Mouse (Mus musculus): ENCODE data around the gene Gpr83. TPM values are rescaled to one million over a fixed set of nuclear protein-coding genes. Genes with fewer than 3 reads are reported as not detected.

Gene Gpr83
- polyA plus RNA-seq, 1 experiment from 2014 or later = 0.35 TPM

- Histone ChIP-seq H3K27ac (ENCODE audit: low read depth, low read length) (no peak overlapping the region), H3K4me1 (replicated peaks; ENCODE audit: control insufficient read depth, insufficient read depth, low read length) (no peaks in the 10 kb centered on the region), H3K36me3 (ENCODE audit: control insufficient read depth, insufficient read depth) (no peaks in the 10 kb centered on the region), H3K4me2 (replicated peaks; ENCODE audit: low read depth) (no peak overlapping the region), H3K4me3 (ENCODE audit: low read depth, low read length) (no peak overlapping the region), H3K9ac (ENCODE audit: low read depth, low read length) (no peak overlapping the region), H3K9me3 (ENCODE audit: control insufficient read depth) (no peaks in the 10 kb centered on the region), H3K27me3 (replicated peaks; ENCODE audit: control insufficient read depth, insufficient read depth, low read length) (no peaks in the 10 kb centered on the region)
- 67% methylated on average over 6 of the region's 6 CpGs for WGBS
- no peak for TF ChIP-seq CTCF (IDR thresholded peaks at IDR 0.05; ENCODE audit: low read depth)
- peak; percentile 56 for ATAC-seq
Measured at GRCm38 (mm10) chr9:14887787-14888382, 27.9 kb downstream of the Gpr83 start.

DNA sequence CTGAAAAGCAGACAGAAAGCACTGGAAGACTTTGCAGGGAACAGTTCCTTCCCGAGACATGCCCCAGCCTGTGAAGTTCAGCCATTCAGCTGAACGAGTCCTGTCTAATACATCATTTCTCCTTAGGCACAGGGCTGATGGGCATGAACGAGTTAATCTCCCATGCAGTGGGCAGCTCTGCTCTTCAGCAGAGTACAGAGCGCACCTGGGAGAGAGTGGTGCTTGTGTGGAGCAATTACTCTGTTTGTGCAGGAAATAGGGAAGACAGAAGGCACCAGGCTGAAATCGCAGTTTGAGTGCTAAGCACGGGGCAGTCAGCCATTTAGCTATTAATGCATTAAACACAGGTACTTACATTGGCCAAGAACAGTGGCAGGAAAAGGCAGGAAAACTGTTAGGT is 28.7 kb downstream of the Gpr83 start:
- no peak for ATAC-seq
- no peaks in the 10 kb centered on the region for H3K4me1 ChIP-seq (replicated peaks; ENCODE audit: control insufficient read depth, insufficient read depth, low read length)
- H3K9ac ChIP-seq (ENCODE audit: low read depth, low read length) = no peak overlapping the region
- no peaks in the 10 kb centered on the region for H3K9me3 ChIP-seq (ENCODE audit: control insufficient read depth)
- no peak overlapping the region for H3K27ac ChIP-seq (ENCODE audit: low read depth, low read length)
- no peak for TF ChIP-seq CTCF (IDR thresholded peaks at IDR 0.05; ENCODE audit: low read depth)
- 57% methylated on average over 6 of the region's 6 CpGs for WGBS
- no peaks in the 10 kb centered on the region for H3K27me3 ChIP-seq (replicated peaks; ENCODE audit: control insufficient read depth, insufficient read depth, low read length)
- H3K36me3 ChIP-seq (ENCODE audit: control insufficient read depth, insufficient read depth) = no peaks in the 10 kb centered on the region
- no peak overlapping the region for H3K4me3 ChIP-seq (ENCODE audit: low read depth, low read length)
- no peak overlapping the region for H3K4me2 ChIP-seq (replicated peaks; ENCODE audit: low read depth)

DNA sequence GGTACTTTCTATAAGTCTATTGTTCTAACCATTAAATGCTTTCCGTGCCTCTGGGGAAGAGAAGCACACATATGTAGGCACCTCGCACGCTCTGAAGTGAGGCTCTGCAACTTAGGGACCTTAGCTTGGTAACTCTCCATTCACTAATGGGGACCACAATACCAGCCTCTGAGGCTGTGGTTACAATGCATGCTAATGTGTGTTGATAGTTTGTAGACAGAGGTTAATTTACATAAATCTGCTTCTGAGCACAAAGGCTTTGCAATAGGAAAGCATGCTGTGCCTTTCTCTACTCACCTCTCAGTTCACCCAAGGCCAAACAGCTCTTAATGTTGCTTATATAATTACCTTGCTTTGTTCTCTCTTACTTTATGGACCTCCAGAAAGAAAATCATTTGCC is 30.7 kb downstream of the Gpr83 start:
- Histone ChIP-seq H3K4me2 (replicated peaks; ENCODE audit: low read depth) (no peak overlapping the region), H3K9me3 (ENCODE audit: control insufficient read depth) (no peaks in the 10 kb centered on the region), H3K4me3 (ENCODE audit: low read depth, low read length) (no peak overlapping the region), H3K27me3 (replicated peaks; ENCODE audit: control insufficient read depth, insufficient read depth, low read length) (no peaks in the 10 kb centered on the region), H3K36me3 (ENCODE audit: control insufficient read depth, insufficient read depth) (no peaks in the 10 kb centered on the region), H3K4me1 (replicated peaks; ENCODE audit: control insufficient read depth, insufficient read depth, low read length) (no peaks in the 10 kb centered on the region), H3K9ac (ENCODE audit: low read depth, low read length) (no peak overlapping the region), H3K27ac (ENCODE audit: low read depth, low read length) (no peak overlapping the region)
- 89% methylated on average over 3 of the region's 3 CpGs for WGBS
- TF ChIP-seq CTCF (IDR thresholded peaks at IDR 0.05; ENCODE audit: low read depth) = no peak
- ATAC-seq = no peak

DNA sequence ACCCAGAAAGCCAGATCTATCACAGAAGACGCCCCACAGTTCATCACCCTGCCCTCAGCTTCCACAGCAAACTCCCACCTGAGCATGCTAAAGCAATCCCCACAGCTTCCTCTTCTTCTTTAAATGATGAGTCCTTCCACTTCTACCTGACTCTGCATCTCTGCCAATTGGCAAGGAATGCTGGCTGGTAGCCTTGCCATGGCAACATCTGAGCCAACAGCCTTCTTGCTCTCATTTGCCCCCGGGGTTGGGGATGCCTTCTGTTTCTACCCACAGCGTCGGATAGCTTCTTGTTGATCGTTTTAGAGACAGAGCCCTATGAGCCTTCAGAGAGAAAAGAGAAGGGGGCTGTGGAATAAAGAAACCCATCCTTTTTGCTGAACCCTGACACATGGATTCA is 31.9 kb downstream of the Gpr83 start:
- H3K4me1 ChIP-seq (replicated peaks; ENCODE audit: control insufficient read depth, insufficient read depth, low read length) = no peaks in the 10 kb centered on the region
- H3K36me3 ChIP-seq (ENCODE audit: control insufficient read depth, insufficient read depth) = no peaks in the 10 kb centered on the region
- 90% methylated on average over 5 of the region's 5 CpGs for WGBS
- ATAC-seq = no peak
- no peak overlapping the region for H3K27ac ChIP-seq (ENCODE audit: low read depth, low read length)
- no peak overlapping the region for H3K4me3 ChIP-seq (ENCODE audit: low read depth, low read length)
- H3K27me3 ChIP-seq (replicated peaks; ENCODE audit: control insufficient read depth, insufficient read depth, low read length) = no peaks in the 10 kb centered on the region
- no peaks in the 10 kb centered on the region for H3K9me3 ChIP-seq (ENCODE audit: control insufficient read depth)
- no peak for TF ChIP-seq CTCF (IDR thresholded peaks at IDR 0.05; ENCODE audit: low read depth)
- no peak overlapping the region for H3K9ac ChIP-seq (ENCODE audit: low read depth, low read length)
- no peak overlapping the region for H3K4me2 ChIP-seq (replicated peaks; ENCODE audit: low read depth)

DNA sequence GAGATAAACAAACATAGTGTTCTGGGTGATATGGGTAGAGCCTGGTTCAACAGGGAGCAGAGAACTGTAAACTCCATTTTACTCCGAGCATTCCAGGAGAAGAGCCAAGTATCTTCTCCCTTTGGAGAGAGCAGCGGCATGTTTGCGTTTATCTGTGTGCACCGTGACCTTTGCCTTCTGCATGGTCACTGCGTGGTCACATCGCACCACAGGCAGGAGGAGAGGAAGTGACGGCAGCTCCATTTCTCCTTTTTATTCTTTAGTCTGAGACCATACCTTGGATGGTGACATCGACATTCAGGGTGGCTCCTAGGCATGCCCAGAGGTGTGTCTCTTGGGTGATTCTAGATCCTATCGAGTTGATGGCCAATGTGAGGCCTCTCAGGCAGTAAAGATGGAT is 33.4 kb downstream of the Gpr83 start:
- no peaks in the 10 kb centered on the region for H3K27me3 ChIP-seq (replicated peaks; ENCODE audit: control insufficient read depth, insufficient read depth, low read length)
- no peak for ATAC-seq
- H3K27ac ChIP-seq (ENCODE audit: low read depth, low read length) = no peak overlapping the region
- WGBS = 64% methylated on average over 9 of the region's 9 CpGs
- H3K4me2 ChIP-seq (replicated peaks; ENCODE audit: low read depth) = no peak overlapping the region
- TF ChIP-seq CTCF (IDR thresholded peaks at IDR 0.05; ENCODE audit: low read depth) = no peak
- H3K36me3 ChIP-seq (ENCODE audit: control insufficient read depth, insufficient read depth) = no peaks in the 10 kb centered on the region
- no peak overlapping the region for H3K4me3 ChIP-seq (ENCODE audit: low read depth, low read length)
- H3K4me1 ChIP-seq (replicated peaks; ENCODE audit: control insufficient read depth, insufficient read depth, low read length) = no peaks in the 10 kb centered on the region
- no peaks in the 10 kb centered on the region for H3K9me3 ChIP-seq (ENCODE audit: control insufficient read depth)
- no peak overlapping the region for H3K9ac ChIP-seq (ENCODE audit: low read depth, low read length)

- WGBS = 82% methylated on average over 3 of the region's 3 CpGs
- Histone ChIP-seq H3K4me1 (replicated peaks; ENCODE audit: control insufficient read depth, insufficient read depth, low read length) (no peaks in the 10 kb centered on the region), H3K27ac (ENCODE audit: low read depth, low read length) (no peak overlapping the region), H3K4me2 (replicated peaks; ENCODE audit: low read depth) (no peak overlapping the region), H3K9ac (ENCODE audit: low read depth, low read length) (no peak overlapping the region), H3K9me3 (ENCODE audit: control insufficient read depth) (no peaks in the 10 kb centered on the region), H3K27me3 (replicated peaks; ENCODE audit: control insufficient read depth, insufficient read depth, low read length) (no peaks in the 10 kb centered on the region), H3K4me3 (ENCODE audit: low read depth, low read length) (no peak overlapping the region), H3K36me3 (ENCODE audit: control insufficient read depth, insufficient read depth) (no peaks in the 10 kb centered on the region)
- ATAC-seq = no peak
- TF ChIP-seq CTCF (IDR thresholded peaks at IDR 0.05; ENCODE audit: low read depth) = peak; percentile 36
Measured at GRCm38 (mm10) chr9:14894628-14895027, 34.6 kb downstream of the Gpr83 start.

All from intestine, postnatal 0 days (tissue).